Mouse (Mus musculus): Measurements from ENCODE around the gene Rbm25. TPM values are rescaled to one million over a fixed set of nuclear protein-coding genes. Genes with fewer than 3 reads are reported as not detected.
"Not testable (repeated sequence)": the region's sequence is repeated elsewhere in the genome, so short reads cannot be mapped to it uniquely, and the experiment has no call there.

Gene Rbm25
- polyA plus RNA-seq, 1 experiment from 2014 or later = 232 TPM

DNA sequence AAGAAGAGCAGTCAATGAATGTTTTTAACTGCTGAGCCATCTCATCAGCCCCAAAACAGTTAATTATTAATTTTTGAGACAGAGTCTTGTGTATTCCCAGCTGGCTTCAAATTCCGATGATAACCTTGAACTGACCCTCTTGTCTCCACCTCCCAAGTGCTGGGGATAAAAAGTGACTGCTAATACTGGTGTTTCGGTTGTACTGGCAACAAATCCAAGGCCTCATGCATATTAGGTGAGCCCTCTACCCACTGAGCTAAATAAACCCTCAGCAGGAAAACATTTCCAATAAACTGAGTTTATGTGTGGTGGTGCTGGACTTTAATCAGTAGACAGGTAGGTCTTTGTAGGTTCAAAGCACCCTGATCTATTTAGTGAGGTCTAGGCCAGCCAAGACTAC, 12.1 kb upstream of the Rbm25 start:
- H3K4me1 ChIP-seq (replicated peaks) = no peaks in the 10 kb centered on the region
- WGBS = 67% methylated on average over 2 of the region's 2 CpGs
- H3K4me2 ChIP-seq = no peak overlapping the region
- H3K27me3 ChIP-seq = no peaks in the 10 kb centered on the region
- H3K27ac ChIP-seq (replicated peaks) = no peak overlapping the region
- H3K36me3 ChIP-seq = no peaks in the 10 kb centered on the region
- H3K9me3 ChIP-seq = no peaks in the 10 kb centered on the region
- H3K9ac ChIP-seq = no peak overlapping the region
- no peak overlapping the region for H3K4me3 ChIP-seq
- ATAC-seq (ENCODE audit: low FRiP score, low read depth) = no peak

DNA sequence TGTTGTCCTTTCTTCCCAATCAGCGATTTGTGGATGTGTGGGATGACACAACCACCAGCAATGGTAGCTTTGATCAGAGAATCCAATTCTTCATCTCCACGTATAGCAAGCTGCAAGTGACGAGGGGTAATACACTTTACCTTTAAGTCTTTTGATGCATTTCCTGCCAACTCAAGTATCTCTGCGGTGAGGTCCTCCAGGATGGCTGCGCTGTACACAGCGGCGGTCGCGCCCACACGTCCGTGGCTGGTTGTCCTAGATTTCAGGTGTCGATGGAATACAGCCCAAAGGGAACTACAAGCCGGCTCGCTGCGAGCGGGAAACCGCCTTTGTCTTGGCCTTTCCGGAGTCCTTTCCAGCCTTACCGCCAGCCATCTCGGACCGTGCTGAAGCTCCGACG, 10.3 kb upstream of the Rbm25 start:
- WGBS = 72% methylated on average over 23 of the region's 23 CpGs
- not testable (repeated sequence) for H3K4me3 ChIP-seq; H3K9ac ChIP-seq; H3K4me1 ChIP-seq (replicated peaks); H3K27ac ChIP-seq (replicated peaks); H3K36me3 ChIP-seq; H3K27me3 ChIP-seq; H3K9me3 ChIP-seq; ATAC-seq (ENCODE audit: low FRiP score, low read depth)
- 0 out of 2 replicates have a peak overlapping the region, but pooled peaks have one; percentile 15 for H3K4me2 ChIP-seq

DNA sequence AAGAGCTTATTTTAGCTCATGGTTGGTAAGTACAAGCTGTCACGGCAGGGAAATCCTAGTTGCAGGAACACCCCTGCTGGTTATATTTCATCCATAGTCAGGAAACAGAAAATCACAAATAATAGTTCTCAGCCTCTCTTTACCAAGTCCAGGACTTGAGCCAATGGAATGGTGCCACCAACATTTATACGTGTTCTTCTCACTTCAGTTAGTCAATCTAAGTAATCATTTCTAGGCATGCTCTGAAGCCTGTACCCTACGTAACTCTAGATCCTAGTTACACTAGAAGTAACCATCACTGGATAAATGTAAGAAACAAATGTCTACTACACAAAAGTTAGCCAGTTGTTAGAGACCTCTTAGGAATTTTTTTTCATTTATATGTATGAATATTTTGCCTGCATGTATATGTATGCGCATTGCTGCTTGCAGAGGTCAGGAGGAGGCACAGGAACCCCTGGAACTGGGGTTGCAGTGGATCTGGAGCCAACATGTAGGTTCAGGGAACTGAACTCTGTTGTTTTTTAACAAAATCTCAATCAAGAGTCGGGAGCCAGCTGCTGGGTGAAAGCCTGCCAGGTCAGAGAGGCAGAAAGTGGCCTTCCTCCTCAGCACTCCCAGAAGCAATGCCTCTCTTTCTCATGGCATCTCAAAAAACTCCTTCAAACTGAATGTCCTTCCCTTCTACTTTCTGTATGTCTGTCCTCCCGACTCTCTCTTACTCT, 8.8 kb upstream of the Rbm25 start:
- WGBS = 82% methylated on average over 6 of the region's 6 CpGs
- Histone ChIP-seq H3K36me3 (no peaks in the 10 kb centered on the region), H3K4me2 (no peak overlapping the region), H3K4me3 (no peak overlapping the region), H3K27ac (replicated peaks) (no peak overlapping the region), H3K27me3 (no peaks in the 10 kb centered on the region), H3K9me3 (no peaks in the 10 kb centered on the region), H3K9ac (no peak overlapping the region), H3K4me1 (replicated peaks) (no peaks in the 10 kb centered on the region)
- no peak for ATAC-seq (ENCODE audit: low FRiP score, low read depth)

DNA sequence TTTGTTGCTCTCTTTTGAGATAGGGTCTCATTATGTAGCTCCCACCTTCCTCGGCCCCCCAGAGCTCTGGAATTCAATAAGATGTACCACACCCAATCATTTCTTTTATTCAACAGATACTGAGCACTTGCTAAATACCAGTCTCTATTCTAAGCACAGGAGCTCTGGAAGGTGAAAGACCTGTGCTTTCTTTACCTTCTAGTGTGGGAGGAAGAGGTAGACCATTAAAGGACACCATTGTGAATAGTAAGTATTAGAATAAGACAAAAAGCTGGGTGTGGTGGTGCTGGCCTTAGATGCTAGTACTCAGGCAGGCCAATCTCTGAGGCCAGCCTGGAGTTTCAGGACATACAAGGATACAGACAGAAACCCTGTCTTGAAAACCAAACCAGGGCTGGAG, 6.7 kb upstream of the Rbm25 start:
- Histone ChIP-seq H3K4me2 (no peak overlapping the region), H3K9ac (no peak overlapping the region), H3K27ac (replicated peaks) (no peak overlapping the region), H3K4me1 (replicated peaks) (no peaks in the 10 kb centered on the region), H3K4me3 (no peak overlapping the region), H3K9me3 (no peaks in the 10 kb centered on the region), H3K27me3 (no peaks in the 10 kb centered on the region), H3K36me3 (no peaks in the 10 kb centered on the region)
- 95% methylated on average over 1 of the region's 1 CpGs for WGBS
- no peak for ATAC-seq (ENCODE audit: low FRiP score, low read depth)

DNA sequence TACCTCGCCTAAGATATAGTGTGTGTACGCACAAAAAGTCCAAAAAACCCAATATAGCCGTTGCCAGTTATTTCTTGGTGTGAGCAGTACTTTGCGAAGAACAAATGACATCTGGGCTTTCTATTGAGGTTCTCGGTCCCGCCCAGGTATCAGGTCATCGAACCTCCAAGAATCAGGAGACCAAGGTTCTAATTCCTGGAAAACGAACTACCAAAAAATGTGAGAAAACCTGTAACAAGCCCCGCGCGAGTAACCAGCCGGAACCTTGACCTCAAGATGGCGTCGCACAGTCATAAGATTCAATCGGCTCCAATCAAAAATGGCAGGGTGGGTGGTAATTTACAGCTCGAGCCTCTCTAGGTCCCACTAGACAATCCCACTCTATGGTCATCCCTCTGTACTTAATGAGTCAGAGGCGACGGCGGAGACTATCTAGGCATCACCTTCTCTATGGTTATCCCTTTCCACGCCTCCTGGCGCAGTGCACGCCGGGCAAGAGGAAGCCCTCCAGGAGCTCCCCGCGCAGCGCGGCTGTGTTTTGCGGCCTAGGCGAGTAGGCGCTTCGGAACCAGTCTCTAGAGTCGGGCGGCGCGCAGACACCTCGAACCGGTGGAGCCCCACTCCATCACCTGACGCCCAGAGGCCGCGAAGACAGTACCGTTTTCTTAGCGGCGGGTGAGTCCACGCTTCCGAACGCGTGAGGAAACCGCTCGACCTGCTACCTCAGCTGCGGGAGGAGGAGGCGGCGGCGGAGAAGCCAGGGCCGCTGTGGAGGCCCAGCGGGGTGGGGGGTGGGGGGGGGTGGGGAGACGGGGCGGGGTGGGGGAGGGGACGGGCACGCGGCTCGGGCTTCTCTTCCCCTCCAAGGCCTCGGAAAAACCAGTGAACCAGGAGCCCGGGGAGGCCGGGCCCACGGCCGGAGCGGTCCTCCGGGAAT, 975 bp downstream of the Rbm25 start:
- WGBS = under 1% methylated on average over 53 of the region's 68 CpGs
- Histone ChIP-seq H3K4me2 (peak overlapping the region; percentile 71), H3K27me3 (no peaks in the 10 kb centered on the region), H3K27ac (replicated peaks) (peak overlapping the region; percentile 90), H3K9me3 (no peaks in the 10 kb centered on the region), H3K4me1 (replicated peaks) (peaks cover 15% of the 10 kb centered on the region), H3K36me3 (peaks cover 4% of the 10 kb centered on the region), H3K4me3 (peak overlapping the region; percentile 92), H3K9ac (peak overlapping the region; percentile 97)
- peak; percentile 100 for ATAC-seq (ENCODE audit: low FRiP score, low read depth)

DNA sequence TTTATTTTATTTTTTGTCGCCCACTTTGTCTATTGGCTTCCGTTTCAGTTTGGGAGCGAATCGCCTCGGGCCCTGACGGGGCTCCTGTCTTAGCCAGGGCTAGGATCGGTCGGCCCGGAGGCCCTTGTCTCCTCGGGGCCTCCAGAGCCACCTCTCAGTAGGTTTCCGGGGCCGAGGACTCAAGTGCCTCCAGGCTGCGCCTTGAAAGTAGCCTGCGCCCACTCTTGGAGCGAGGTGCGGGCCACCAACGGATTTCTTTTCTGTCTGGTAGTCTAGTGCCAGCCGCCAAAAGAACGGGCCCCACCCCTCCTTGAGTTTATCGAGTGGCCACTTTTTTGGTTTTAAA, 1.6 kb downstream of the Rbm25 start:
- Histone ChIP-seq H3K27ac (replicated peaks) (peak overlapping the region; percentile 90), H3K27me3 (no peaks in the 10 kb centered on the region), H3K4me3 (peak overlapping the region; percentile 92), H3K4me2 (peak overlapping the region; percentile 71), H3K36me3 (peaks cover 10% of the 10 kb centered on the region), H3K9me3 (no peaks in the 10 kb centered on the region), H3K4me1 (replicated peaks) (peaks cover 15% of the 10 kb centered on the region), H3K9ac (peak overlapping the region; percentile 97)
- 0% methylated on average over 20 of the region's 20 CpGs for WGBS
- ATAC-seq (ENCODE audit: low FRiP score, low read depth) = peak; percentile 24; the same call in 1 of the 2 replicates

DNA sequence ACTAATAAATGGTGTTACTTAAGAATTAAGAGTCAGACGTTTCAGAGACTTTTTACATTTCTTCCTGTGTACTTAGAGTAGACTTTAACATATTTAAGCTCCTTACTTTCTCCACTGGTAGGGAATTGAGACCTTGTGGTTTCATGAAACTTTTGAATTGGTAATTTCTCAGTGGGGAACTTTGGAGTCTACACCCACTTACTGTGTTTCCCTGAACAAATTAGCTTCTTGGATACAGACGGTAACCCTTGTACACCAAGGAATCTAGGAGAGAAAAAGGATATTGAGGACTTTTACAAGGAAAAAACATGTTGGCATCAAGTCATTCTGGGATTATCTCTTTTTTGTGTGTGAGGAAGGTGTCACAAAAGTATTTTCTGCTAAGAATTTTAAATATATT, 2.8 kb downstream of the Rbm25 start:
- Histone ChIP-seq H3K4me1 (replicated peaks) (peaks cover 15% of the 10 kb centered on the region), H3K4me3 (peak overlapping the region; percentile 11), H3K27me3 (no peaks in the 10 kb centered on the region), H3K9ac (no peak overlapping the region), H3K4me2 (peak overlapping the region; percentile 71), H3K9me3 (no peaks in the 10 kb centered on the region), H3K27ac (replicated peaks) (no peak overlapping the region), H3K36me3 (peaks cover 16% of the 10 kb centered on the region)
- WGBS = 49% methylated on average over 2 of the region's 2 CpGs
- ATAC-seq (ENCODE audit: low FRiP score, low read depth) = no peak

DNA sequence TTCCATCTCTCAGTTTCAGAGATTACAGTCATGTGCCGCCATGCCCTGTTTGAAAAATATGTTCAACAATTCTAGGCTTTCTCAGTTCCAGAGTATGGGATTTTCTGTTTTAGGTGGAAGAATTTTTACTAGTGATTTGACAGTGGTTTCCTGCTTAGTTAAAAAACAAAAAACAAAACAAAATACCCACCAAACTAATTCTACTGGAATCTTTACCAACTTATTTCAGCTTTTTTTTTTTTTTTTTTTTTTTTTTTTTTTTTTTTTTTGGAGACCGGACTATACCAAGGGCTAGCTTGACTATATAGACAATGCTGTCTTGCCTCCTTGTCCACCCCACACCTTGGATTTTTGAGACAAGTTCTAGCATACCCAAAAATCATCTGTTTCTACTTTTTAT, 10.2 kb downstream of the Rbm25 start:
- H3K9ac ChIP-seq = no peak overlapping the region
- ATAC-seq (ENCODE audit: low FRiP score, low read depth) = no peak
- H3K27ac ChIP-seq (replicated peaks) = no peak overlapping the region
- H3K4me1 ChIP-seq (replicated peaks) = no peaks in the 10 kb centered on the region
- WGBS = 96% methylated on average over 2 of the region's 2 CpGs
- H3K36me3 ChIP-seq = peaks cover 49% of the 10 kb centered on the region
- no peak overlapping the region for H3K4me3 ChIP-seq
- no peaks in the 10 kb centered on the region for H3K27me3 ChIP-seq
- no peaks in the 10 kb centered on the region for H3K9me3 ChIP-seq
- H3K4me2 ChIP-seq = no peak overlapping the region

DNA sequence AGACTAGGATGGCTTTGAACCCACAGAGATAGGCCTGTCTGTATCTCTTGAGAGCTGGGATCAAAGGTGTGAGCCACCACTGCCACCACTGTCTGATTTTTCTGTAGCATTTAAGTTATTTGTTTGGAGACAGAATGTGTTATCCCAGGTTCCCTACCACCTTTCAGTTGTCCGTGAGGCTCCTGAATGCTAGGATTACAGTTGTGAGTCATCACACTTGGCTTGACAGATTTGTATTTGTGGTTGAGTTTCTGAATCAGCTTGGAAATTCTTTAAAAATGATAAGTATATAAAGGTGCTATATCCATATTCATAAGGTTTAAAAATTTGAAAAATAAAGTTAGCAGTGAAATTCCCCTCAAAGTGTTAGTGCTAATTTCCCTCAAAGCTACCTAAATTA, 12.1 kb downstream of the Rbm25 start:
- 93% methylated on average over 1 of the region's 1 CpGs for WGBS
- Histone ChIP-seq H3K36me3 (peaks cover 48% of the 10 kb centered on the region), H3K27ac (replicated peaks) (no peak overlapping the region)

DNA sequence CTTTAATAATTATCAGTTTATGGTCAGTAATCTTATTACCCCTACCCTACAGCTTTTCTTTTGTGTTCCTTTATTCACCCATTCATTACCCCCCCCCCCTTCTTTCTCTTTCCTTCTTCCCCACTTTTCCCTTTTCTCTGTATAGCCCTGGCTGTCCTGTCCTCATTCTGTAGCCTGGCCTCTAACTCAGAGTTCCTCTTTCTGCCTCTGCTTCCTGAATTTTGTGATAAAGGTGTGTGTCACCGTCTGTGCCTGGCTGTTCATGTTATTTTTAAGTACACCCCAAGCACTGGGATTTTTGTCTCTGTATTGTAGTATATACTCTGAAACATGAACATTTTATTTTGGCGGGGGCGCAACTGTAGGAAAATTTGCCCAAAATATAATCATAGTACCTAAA, 19.3 kb downstream of the Rbm25 start:
- Histone ChIP-seq H3K9ac (no peak overlapping the region), H3K4me1 (replicated peaks) (no peaks in the 10 kb centered on the region), H3K36me3 (peaks cover 43% of the 10 kb centered on the region), H3K27ac (replicated peaks) (no peak overlapping the region), H3K9me3 (no peaks in the 10 kb centered on the region), H3K4me2 (no peak overlapping the region), H3K4me3 (no peak overlapping the region), H3K27me3 (no peaks in the 10 kb centered on the region)
- ATAC-seq (ENCODE audit: low FRiP score, low read depth) = no peak
- 93% methylated on average over 3 of the region's 3 CpGs for WGBS

More for the DNA sequence above, 12.1 kb downstream of the Rbm25 start:
- Histone ChIP-seq H3K9ac (no peak overlapping the region), H3K9me3 (no peaks in the 10 kb centered on the region), H3K4me2 (no peak overlapping the region), H3K4me1 (replicated peaks) (no peaks in the 10 kb centered on the region), H3K27me3 (no peaks in the 10 kb centered on the region), H3K4me3 (no peak overlapping the region)
- no peak for ATAC-seq (ENCODE audit: low FRiP score, low read depth)

DNA sequence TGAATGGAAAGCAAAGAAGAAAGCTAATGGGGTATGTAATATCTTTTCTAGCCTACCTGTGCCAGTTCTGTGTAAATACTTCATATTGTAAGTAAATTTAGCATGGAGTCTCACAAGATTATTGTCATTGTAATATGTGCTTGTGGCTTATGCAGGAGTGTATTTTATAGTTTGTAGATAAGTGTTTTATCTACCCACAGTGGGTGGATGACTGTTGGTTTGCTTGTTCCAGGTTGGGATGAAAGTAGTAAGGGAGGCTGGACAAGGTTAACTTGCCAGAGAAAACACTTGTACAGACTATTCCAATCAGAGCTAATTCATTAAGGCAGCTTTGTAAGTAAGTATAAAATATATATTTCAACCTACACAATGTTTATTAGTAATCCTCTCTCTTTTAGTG, 20.4 kb downstream of the Rbm25 start:
- no peak for ATAC-seq (ENCODE audit: low FRiP score, low read depth)
- Histone ChIP-seq H3K4me3 (no peak overlapping the region), H3K9ac (no peak overlapping the region), H3K4me1 (replicated peaks) (no peaks in the 10 kb centered on the region), H3K36me3 (peaks cover 41% of the 10 kb centered on the region), H3K27me3 (no peaks in the 10 kb centered on the region), H3K27ac (replicated peaks) (no peak overlapping the region), H3K4me2 (no peak overlapping the region), H3K9me3 (no peaks in the 10 kb centered on the region)

DNA sequence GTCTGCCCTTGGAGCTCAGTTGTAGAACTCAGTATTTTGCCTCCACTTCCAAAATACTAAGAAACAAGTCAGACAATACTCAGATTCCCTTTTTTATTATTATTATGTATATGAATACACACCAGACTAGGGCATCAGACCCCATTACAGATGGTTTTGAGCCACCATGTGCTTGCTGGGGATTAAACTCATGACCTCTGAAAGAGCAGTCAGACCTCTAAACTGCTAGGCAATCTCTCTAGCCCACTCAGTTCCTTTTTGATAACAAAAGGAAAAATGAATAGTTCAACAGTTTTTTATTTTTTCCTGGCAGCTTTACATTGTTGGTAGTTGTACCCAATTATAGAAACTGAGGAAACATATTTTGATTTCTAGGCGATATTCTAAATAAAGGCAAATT, 54.4 kb downstream of the Rbm25 start:
- Histone ChIP-seq H3K4me1 (replicated peaks) (peaks cover 17% of the 10 kb centered on the region), H3K4me2 (no peak overlapping the region), H3K36me3 (peaks cover 16% of the 10 kb centered on the region), H3K4me3 (no peak overlapping the region), H3K27ac (replicated peaks) (no peak overlapping the region), H3K9me3 (no peaks in the 10 kb centered on the region), H3K27me3 (no peaks in the 10 kb centered on the region), H3K9ac (no peak overlapping the region)
- WGBS = 96% methylated on average over 1 of the region's 1 CpGs
- no peak for ATAC-seq (ENCODE audit: low FRiP score, low read depth)

Measured in hindbrain, embryonic 15.5 days (tissue).